Mouse (Mus musculus): ENCODE data around the gene Rab26. TPM values are rescaled to one million over a fixed set of nuclear protein-coding genes. Genes with fewer than 3 reads are reported as not detected.

The Rab26 gene
- polyA plus RNA-seq, 1 experiment from 2014 or later = 4.9 TPM

DNA sequence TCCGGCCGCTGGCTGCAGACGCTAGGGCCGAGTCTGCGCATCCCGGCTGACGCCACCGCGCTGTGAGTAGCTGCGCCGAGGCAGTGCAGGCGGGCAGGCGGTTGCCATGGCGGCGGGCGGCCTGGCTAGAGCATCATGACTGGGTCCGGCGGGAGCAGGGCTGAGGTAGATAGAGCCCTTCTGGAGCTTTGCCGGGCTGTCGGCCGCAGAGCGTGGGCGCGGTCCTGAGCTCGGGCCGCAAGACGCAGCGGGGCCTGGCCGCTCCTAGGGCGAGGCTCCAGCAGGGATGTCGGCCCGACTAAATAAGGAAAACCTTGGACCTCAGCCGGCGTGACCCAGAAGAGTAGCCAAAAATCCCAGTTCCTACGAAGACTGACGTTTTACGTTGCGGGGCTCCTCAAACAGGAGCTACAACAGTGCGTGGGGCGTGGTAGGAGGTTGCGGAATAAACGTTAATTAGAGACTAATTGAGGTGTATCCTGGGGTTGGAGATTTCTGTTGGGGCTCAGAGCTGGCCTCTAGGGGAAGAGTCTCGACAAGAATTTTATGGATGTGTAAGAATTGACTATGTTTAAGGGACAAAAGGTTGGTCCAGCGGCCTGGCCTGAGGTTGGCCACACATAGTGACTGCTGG is 16.5 kb upstream of the Rab26 start:
- ATAC-seq (ENCODE audit: low FRiP score, low TSS enrichment) (peak; percentile 85), DNase-seq (peak; percentile 87)
- H3K27me3 ChIP-seq (ENCODE audit: control insufficient read depth, insufficient read depth, low read length) = peaks cover 4% of the 10 kb centered on the region; the same call in 1 of the 2 replicates
- peak overlapping the region; percentile 62 for H3K4me2 ChIP-seq (ENCODE audit: low read length)
- under 1% methylated on average over 44 of the region's 44 CpGs for WGBS
- peak overlapping the region; percentile 92 for H3K9ac ChIP-seq (replicated peaks; ENCODE audit: low read length)
- H3K9me3 ChIP-seq (ENCODE audit: control insufficient read depth, low read length) = no peaks in the 10 kb centered on the region
- 0 out of 2 replicates have a peak, but pooled peaks cover 2% of the 10 kb centered on the region for H3K36me3 ChIP-seq (ENCODE audit: control insufficient read depth, insufficient read depth, low read length)
- H3K4me1 ChIP-seq (ENCODE audit: control insufficient read depth, insufficient read depth, low read length) = peaks cover 22% of the 10 kb centered on the region
- peak overlapping the region; percentile 93 for H3K27ac ChIP-seq (replicated peaks; ENCODE audit: low read depth, low read length)
- peak overlapping the region; percentile 85 for H3K4me3 ChIP-seq (replicated peaks; ENCODE audit: low read depth, low read length)

DNA sequence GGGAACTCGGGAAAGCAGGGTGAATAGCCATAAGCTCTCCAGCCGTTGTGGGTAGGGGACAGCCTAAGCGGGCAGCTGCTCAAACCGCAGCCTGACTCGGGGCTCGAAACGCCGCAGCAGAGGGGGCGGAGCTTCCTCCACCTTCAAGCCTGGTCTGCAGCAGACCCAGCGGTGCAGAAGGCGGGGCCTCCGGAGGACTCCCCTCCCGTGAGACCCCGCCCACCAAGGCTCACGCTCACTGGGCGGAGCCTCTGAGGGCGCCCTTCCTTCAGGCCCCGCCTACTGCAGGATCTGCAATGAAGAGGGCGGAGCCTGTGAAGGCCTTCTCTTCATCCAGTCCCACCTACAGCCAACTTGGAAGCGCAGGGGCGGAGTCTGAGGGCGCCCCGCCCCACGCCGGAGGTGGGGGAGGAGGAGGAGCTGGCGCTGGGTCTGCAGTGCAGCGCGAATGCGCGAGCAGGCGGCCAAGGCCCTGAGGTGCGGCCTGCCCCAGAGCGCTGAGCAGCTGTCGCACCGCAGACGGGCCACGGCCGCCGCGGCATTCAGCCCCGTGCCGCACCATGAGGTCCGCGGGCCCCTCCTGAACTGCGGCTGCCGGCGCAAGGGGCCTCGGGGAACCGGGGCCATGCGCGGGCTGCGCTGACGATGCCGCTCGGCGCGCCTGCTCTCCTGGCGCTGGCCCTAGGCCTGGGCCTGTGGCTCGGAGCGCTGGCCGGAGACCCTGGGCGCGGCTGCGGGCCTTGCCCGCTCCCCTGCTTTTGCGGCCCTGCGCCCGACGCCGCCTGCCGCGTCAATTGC is 15.8 kb upstream of the Rab26 start, which contains the start of gene Pkd1:
Gene Pkd1 (plus strand): TSS at position 217 of the 798 bp plus-strand sequence.
- ATAC-seq (ENCODE audit: low FRiP score, low TSS enrichment) = peak; percentile 96
- peak within 1 kb of the TSS; percentile 93 for H3K27ac ChIP-seq (replicated peaks; ENCODE audit: low read depth, low read length)
- WGBS = under 1% methylated on average over 72 of the region's 72 CpGs

DNA sequence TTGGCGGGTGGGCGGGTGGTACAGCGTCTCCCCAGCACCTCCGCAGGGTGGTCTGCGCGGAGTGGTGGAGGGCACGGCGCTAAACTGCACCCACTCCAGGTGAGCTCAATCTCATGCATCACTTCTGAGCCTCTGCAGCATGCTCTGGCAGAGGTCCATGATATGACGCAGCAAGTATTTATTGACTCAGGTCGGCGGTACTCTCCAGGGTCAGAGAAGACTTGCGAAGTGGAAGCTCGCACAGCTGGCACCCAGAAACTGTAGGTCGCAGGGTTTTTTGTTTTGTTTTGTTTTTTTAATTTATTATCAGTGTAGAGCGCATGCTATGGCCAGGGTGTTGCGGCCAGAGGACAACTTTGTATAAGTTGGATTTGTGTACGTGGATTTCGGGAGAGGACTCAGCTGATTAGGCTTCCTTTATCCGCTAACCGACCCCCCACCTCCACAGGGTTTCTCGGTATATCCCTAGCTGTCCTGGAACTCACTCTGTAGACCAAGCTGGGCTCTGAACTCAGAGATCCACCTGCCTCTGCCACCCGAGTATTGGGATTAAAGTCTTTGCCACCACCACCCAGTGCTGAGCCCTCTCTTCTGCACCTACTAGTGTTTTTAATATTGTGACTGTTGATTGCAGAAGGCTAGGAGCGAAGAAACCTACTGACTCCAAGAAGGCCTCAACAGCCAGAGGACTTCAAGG is 15.1 kb upstream of the Rab26 start:
- Histone ChIP-seq H3K9me3 (ENCODE audit: control insufficient read depth, low read length) (no peaks in the 10 kb centered on the region), H3K4me3 (replicated peaks; ENCODE audit: low read depth, low read length) (peak overlapping the region; percentile 85), H3K4me2 (ENCODE audit: low read length) (peak overlapping the region; percentile 62), H3K27ac (replicated peaks; ENCODE audit: low read depth, low read length) (peak overlapping the region; percentile 93; the same call in 1 of the 2 replicates), H3K36me3 (ENCODE audit: control insufficient read depth, insufficient read depth, low read length) (0 out of 2 replicates have a peak, but pooled peaks cover 2% of the 10 kb centered on the region), H3K27me3 (ENCODE audit: control insufficient read depth, insufficient read depth, low read length) (peaks cover 9% of the 10 kb centered on the region; the same call in 1 of the 2 replicates), H3K4me1 (ENCODE audit: control insufficient read depth, insufficient read depth, low read length) (peaks cover 22% of the 10 kb centered on the region), H3K9ac (replicated peaks; ENCODE audit: low read length) (no peak overlapping the region)
- ATAC-seq (ENCODE audit: low FRiP score, low TSS enrichment) (no peak), DNase-seq (peak; percentile 52)
- 7% methylated on average over 23 of the region's 23 CpGs for WGBS

More for the DNA sequence above, 15.8 kb upstream of the Rab26 start, which contains the start of gene Pkd1:
- Histone ChIP-seq H3K9me3 (ENCODE audit: control insufficient read depth, low read length) (no peaks in the 10 kb centered on the region), H3K4me2 (ENCODE audit: low read length) (peak within 1 kb of the TSS; percentile 62), H3K9ac (replicated peaks; ENCODE audit: low read length) (peak within 1 kb of the TSS; percentile 92), H3K4me3 (replicated peaks; ENCODE audit: low read depth, low read length) (peak within 1 kb of the TSS; percentile 85), H3K4me1 (ENCODE audit: control insufficient read depth, insufficient read depth, low read length) (peaks cover 22% of the 10 kb centered on the region), H3K36me3 (ENCODE audit: control insufficient read depth, insufficient read depth, low read length) (0 out of 2 replicates have a peak, but pooled peaks cover 2% of the 10 kb centered on the region), H3K27me3 (ENCODE audit: control insufficient read depth, insufficient read depth, low read length) (peaks cover 4% of the 10 kb centered on the region; the same call in 1 of the 2 replicates)
- peak; percentile 98 for DNase-seq

DNA sequence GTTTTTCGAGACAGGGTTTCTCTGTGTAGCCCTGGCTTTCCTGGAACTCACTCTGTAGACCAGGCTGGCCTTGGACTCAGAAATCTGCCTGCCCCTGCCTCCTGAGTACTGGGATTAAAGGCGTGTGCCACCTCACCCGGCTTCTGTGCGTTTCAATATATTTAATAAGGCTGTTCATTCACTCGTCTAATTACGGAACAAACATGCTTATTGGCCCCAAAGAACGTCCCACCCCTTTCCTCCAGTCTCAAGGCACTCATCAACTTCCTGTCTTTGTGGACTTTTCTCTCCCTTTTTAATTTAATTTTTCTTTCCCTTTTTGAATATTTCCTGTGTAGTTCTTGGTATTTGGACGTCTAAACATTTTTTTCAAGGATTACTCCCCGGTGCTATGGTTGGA is 14.4 kb upstream of the Rab26 start:
- H3K9ac ChIP-seq (replicated peaks; ENCODE audit: low read length) = no peak overlapping the region
- 0 out of 2 replicates have a peak, but pooled peaks cover 2% of the 10 kb centered on the region for H3K36me3 ChIP-seq (ENCODE audit: control insufficient read depth, insufficient read depth, low read length)
- peaks cover 22% of the 10 kb centered on the region for H3K4me1 ChIP-seq (ENCODE audit: control insufficient read depth, insufficient read depth, low read length)
- ATAC-seq (ENCODE audit: low FRiP score, low TSS enrichment) (no peak), DNase-seq (no peak)
- peaks cover 9% of the 10 kb centered on the region; the same call in 1 of the 2 replicates for H3K27me3 ChIP-seq (ENCODE audit: control insufficient read depth, insufficient read depth, low read length)
- no peaks in the 10 kb centered on the region for H3K9me3 ChIP-seq (ENCODE audit: control insufficient read depth, low read length)
- 35% methylated on average over 9 of the region's 9 CpGs for WGBS
- H3K4me3 ChIP-seq (replicated peaks; ENCODE audit: low read depth, low read length) = no peak overlapping the region
- peak overlapping the region; percentile 62; the same call in 1 of the 2 replicates for H3K4me2 ChIP-seq (ENCODE audit: low read length)
- no peak overlapping the region for H3K27ac ChIP-seq (replicated peaks; ENCODE audit: low read depth, low read length)

DNA sequence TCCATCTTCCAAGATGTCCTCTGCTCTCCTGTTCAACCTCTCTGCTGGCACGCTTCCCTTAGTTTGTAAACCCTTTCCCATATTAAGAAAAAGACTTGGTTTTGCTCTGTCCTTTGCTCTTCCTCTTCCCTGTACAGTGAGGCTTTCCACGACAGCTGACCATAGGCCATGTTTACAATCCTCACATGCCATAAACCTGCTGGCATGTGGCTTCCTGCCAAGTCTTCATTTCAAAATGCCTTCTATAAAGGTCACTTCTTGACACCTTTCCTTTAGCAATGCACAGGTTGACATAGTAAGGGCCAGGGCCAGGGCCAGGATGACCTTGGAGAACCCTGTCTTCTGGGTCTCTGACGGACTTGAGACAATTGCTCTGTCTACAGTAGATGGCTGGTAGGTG is 12.2 kb upstream of the Rab26 start:
- WGBS = 87% methylated on average over 3 of the region's 3 CpGs
- H3K4me3 ChIP-seq (replicated peaks; ENCODE audit: low read depth, low read length) = no peak overlapping the region
- H3K27me3 ChIP-seq (ENCODE audit: control insufficient read depth, insufficient read depth, low read length) = peaks cover 9% of the 10 kb centered on the region; the same call in 1 of the 2 replicates
- no peak overlapping the region for H3K9ac ChIP-seq (replicated peaks; ENCODE audit: low read length)
- no peak overlapping the region for H3K27ac ChIP-seq (replicated peaks; ENCODE audit: low read depth, low read length)
- H3K36me3 ChIP-seq (ENCODE audit: control insufficient read depth, insufficient read depth, low read length) = no peaks in the 10 kb centered on the region
- ATAC-seq (ENCODE audit: low FRiP score, low TSS enrichment) (no peak), DNase-seq (no peak)
- peaks cover 3% of the 10 kb centered on the region for H3K4me1 ChIP-seq (ENCODE audit: control insufficient read depth, insufficient read depth, low read length)
- no peaks in the 10 kb centered on the region for H3K9me3 ChIP-seq (ENCODE audit: control insufficient read depth, low read length)
- no peak overlapping the region for H3K4me2 ChIP-seq (ENCODE audit: low read length)

DNA sequence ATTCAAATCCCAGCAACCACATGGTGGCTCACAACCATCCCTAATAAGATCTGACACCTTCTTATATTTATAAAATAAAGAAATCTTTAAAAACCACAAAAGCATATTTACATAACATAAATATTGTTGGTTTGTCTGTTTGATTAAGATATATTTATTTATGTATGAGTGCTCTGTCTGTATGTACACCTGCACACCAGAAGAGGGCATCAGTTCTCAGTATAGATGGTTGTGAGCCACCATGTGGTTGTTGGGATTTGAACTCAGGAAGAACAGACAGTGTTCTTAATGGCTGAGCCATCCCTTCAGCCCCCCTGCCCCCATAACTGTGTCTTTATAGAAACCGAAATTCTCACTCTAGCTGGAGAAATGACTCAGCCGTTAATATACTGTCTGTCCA is 11.2 kb upstream of the Rab26 start:
- Histone ChIP-seq H3K9me3 (ENCODE audit: control insufficient read depth, low read length) (no peaks in the 10 kb centered on the region), H3K4me3 (replicated peaks; ENCODE audit: low read depth, low read length) (no peak overlapping the region), H3K27ac (replicated peaks; ENCODE audit: low read depth, low read length) (no peak overlapping the region), H3K9ac (replicated peaks; ENCODE audit: low read length) (no peak overlapping the region), H3K4me2 (ENCODE audit: low read length) (no peak overlapping the region), H3K36me3 (ENCODE audit: control insufficient read depth, insufficient read depth, low read length) (no peaks in the 10 kb centered on the region), H3K4me1 (ENCODE audit: control insufficient read depth, insufficient read depth, low read length) (no peaks in the 10 kb centered on the region), H3K27me3 (ENCODE audit: control insufficient read depth, insufficient read depth, low read length) (peaks cover 9% of the 10 kb centered on the region; the same call in 1 of the 2 replicates)
- DNase-seq (no peak), ATAC-seq (ENCODE audit: low FRiP score, low TSS enrichment) (no peak)
- WGBS = 93% methylated on average over 2 of the region's 2 CpGs

DNA sequence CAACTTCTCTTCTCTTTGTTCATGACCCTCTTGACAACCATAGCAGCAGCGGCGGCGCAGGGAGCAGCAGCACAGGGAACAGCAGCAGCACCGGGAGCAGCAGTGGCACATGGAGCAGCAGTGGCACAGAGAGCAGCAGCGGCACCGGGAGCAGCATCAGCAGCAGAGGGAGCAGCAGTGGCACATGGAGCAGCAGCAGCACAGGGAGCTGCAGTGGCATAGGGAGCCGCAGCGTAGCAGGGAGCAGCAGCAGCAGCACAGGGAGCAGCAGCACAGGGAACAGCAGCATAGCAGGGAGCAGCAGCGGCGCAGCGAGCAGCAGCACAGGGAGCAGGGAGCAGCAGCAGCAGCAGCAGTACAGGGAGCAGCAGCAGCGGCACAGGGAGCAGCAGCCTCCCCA is 10.6 kb upstream of the Rab26 start:
- ATAC-seq (ENCODE audit: low FRiP score, low TSS enrichment) = no peak
- WGBS = 14% methylated on average over 12 of the region's 12 CpGs

DNA sequence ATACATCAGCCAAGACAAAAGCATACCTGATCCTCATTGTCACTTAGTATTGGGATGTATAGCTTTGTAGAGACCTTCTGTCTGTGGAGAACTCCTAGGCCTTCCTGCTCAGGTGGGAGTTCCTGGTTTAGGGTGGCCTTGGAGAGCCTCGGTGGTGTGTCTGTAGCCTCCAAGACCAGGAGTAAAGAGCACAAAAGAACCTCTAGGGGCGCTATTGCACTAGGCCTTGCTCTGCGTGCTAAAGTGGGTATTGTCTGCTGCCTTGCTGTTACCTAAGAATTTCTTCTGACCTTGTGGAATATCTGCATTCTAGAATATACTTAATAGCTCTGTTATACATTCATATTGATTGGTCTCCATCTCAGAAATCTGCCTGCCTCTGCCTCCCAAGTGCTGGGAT is 6.4 kb upstream of the Rab26 start:
- Histone ChIP-seq H3K27me3 (ENCODE audit: control insufficient read depth, insufficient read depth, low read length) (0 out of 2 replicates have a peak, but pooled peaks cover 5% of the 10 kb centered on the region), H3K9me3 (ENCODE audit: control insufficient read depth, low read length) (no peaks in the 10 kb centered on the region), H3K27ac (replicated peaks; ENCODE audit: low read depth, low read length) (no peak overlapping the region), H3K4me3 (replicated peaks; ENCODE audit: low read depth, low read length) (no peak overlapping the region), H3K9ac (replicated peaks; ENCODE audit: low read length) (no peak overlapping the region), H3K36me3 (ENCODE audit: control insufficient read depth, insufficient read depth, low read length) (no peaks in the 10 kb centered on the region), H3K4me1 (ENCODE audit: control insufficient read depth, insufficient read depth, low read length) (0 out of 2 replicates have a peak, but pooled peaks cover 2% of the 10 kb centered on the region), H3K4me2 (ENCODE audit: low read length) (no peak overlapping the region)
- ATAC-seq (ENCODE audit: low FRiP score, low TSS enrichment) (no peak), DNase-seq (peak; percentile 75)
- 3% methylated on average over 3 of the region's 3 CpGs for WGBS

More for the DNA sequence above, 10.6 kb upstream of the Rab26 start:
- peak; percentile 32 for DNase-seq
- no peaks in the 10 kb centered on the region for H3K9me3 ChIP-seq (ENCODE audit: control insufficient read depth, low read length)
- H3K9ac ChIP-seq (replicated peaks; ENCODE audit: low read length) = no peak overlapping the region; the same call in 1 of the 2 replicates
- peak overlapping the region; percentile 17 for H3K4me2 ChIP-seq (ENCODE audit: low read length)
- H3K27ac ChIP-seq (replicated peaks; ENCODE audit: low read depth, low read length) = no peak overlapping the region
- H3K27me3 ChIP-seq (ENCODE audit: control insufficient read depth, insufficient read depth, low read length) = peaks cover 9% of the 10 kb centered on the region; the same call in 1 of the 2 replicates
- H3K36me3 ChIP-seq (ENCODE audit: control insufficient read depth, insufficient read depth, low read length) = no peaks in the 10 kb centered on the region
- no peak overlapping the region for H3K4me3 ChIP-seq (replicated peaks; ENCODE audit: low read depth, low read length)
- no peaks in the 10 kb centered on the region for H3K4me1 ChIP-seq (ENCODE audit: control insufficient read depth, insufficient read depth, low read length)
